Mouse (Mus musculus): Measurements from ENCODE around the gene Pbx4.
A peak's percentile ranks its signal among the peaks of the same experiment; 100 is the strongest.

The Pbx4 gene

GRCm38 (mm10) chr8:69874155-69874554 lies 41.9 kb downstream of the Pbx4 start:
- no peak for DNase-seq (ENCODE audit: low read depth, low spot score)

GRCm38 (mm10) chr8:69874654-69875053 lies 42.4 kb downstream of the Pbx4 start:
- DNase-seq (ENCODE audit: low read depth, low spot score): no peak

GRCm38 (mm10) chr8:69876097-69876496 lies 43.8 kb downstream of the Pbx4 start:
- DNase-seq (ENCODE audit: low read depth, low spot score): no peak

- no peak for DNase-seq (ENCODE audit: low read depth, low spot score)
Observed at GRCm38 (mm10) chr8:69876967-69877366, 44.7 kb downstream of the Pbx4 start.

GRCm38 (mm10) chr8:69877396-69877795 lies 45.1 kb downstream of the Pbx4 start:
- DNase-seq (ENCODE audit: low read depth, low spot score): no peak

GRCm38 (mm10) chr8:69877992-69878391 lies 45.7 kb downstream of the Pbx4 start:
- no peak for DNase-seq (ENCODE audit: low read depth, low spot score)

GRCm38 (mm10) chr8:69879678-69880077 lies 47.4 kb downstream of the Pbx4 start:
- no peak for DNase-seq (ENCODE audit: low read depth, low spot score)

- no peak for DNase-seq (ENCODE audit: low read depth, low spot score)
Observed at GRCm38 (mm10) chr8:69880841-69881240, 48.5 kb downstream of the Pbx4 start.

GRCm38 (mm10) chr8:69881261-69881865 lies 49.1 kb downstream of the Pbx4 start:
- no peak for DNase-seq (ENCODE audit: low read depth, low spot score)

GRCm38 (mm10) chr8:69882021-69882756 lies 49.9 kb downstream of the Pbx4 start:
- DNase-seq (ENCODE audit: low read depth, low spot score): peak; percentile 54

GRCm38 (mm10) chr8:69882833-69883600 lies 50.7 kb downstream of the Pbx4 start:
- no peak for DNase-seq (ENCODE audit: low read depth, low spot score)

- DNase-seq (ENCODE audit: low read depth, low spot score): no peak
Observed at GRCm38 (mm10) chr8:69884141-69884540, 51.9 kb downstream of the Pbx4 start.

- no peak for DNase-seq (ENCODE audit: low read depth, low spot score)
Observed at GRCm38 (mm10) chr8:69887289-69888243, 55.3 kb downstream of the Pbx4 start, which contains the start of gene Cilp2. Gene Cilp2 (minus strand): TSS chr8:69887687.

- DNase-seq (ENCODE audit: low read depth, low spot score): no peak
Observed at GRCm38 (mm10) chr8:69888244-69888866, 56.1 kb downstream of the Pbx4 start.

GRCm38 (mm10) chr8:69888902-69889301 lies 56.6 kb downstream of the Pbx4 start:
- DNase-seq (ENCODE audit: low read depth, low spot score): no peak

- DNase-seq (ENCODE audit: low read depth, low spot score): no peak
Observed at GRCm38 (mm10) chr8:69890813-69891241, 58.5 kb downstream of the Pbx4 start.

- DNase-seq (ENCODE audit: low read depth, low spot score): no peak
Observed at GRCm38 (mm10) chr8:69893863-69894262, 61.6 kb downstream of the Pbx4 start.

GRCm38 (mm10) chr8:69894836-69895332 lies 62.6 kb downstream of the Pbx4 start:
- no peak for DNase-seq (ENCODE audit: low read depth, low spot score)

GRCm38 (mm10) chr8:69895772-69896451 lies 63.6 kb downstream of the Pbx4 start:
- no peak for DNase-seq (ENCODE audit: low read depth, low spot score)

- DNase-seq (ENCODE audit: low read depth, low spot score): no peak
Observed at GRCm38 (mm10) chr8:69897857-69898256, 65.6 kb downstream of the Pbx4 start.
